Mouse (Mus musculus) hindlimb bud, embryonic 11.5 days (tissue): Measurements from ENCODE around the gene Ces1b.

Experiments
- DNase-seq: peaks from one replicate; pipeline ENCODE4 v3.0.0-alpha.2; 2012; ENCODE audit warnings: low read depth, low spot score; ENCODE audit errors: extremely low spot score

Ces1b gene

GRCm38 (mm10) chr8:93079887-93080286 lies at the start of gene Ces1b:
TSS of gene Ces1b (minus strand) at chr8:93080017.
- no peak for DNase-seq

- DNase-seq, result no peak
These were observed 46.7 kb upstream of the Ces1b start for GRCm38 (mm10) chr8:93126476-93126875.

GRCm38 (mm10) chr8:93122005-93122404 lies 42.2 kb upstream of the Ces1b start:
- no peak for DNase-seq

- DNase-seq, result no peak
These were observed 15.6 kb upstream of the Ces1b start for GRCm38 (mm10) chr8:93095376-93095775.

- no peak for DNase-seq
These were observed 11.5 kb upstream of the Ces1b start for GRCm38 (mm10) chr8:93091324-93091723.

GRCm38 (mm10) chr8:93088686-93089122 lies 8.9 kb upstream of the Ces1b start:
- DNase-seq, result no peak

- DNase-seq, result no peak
These were observed 8.4 kb upstream of the Ces1b start for GRCm38 (mm10) chr8:93088193-93088592.

GRCm38 (mm10) chr8:93075251-93075650 lies 4.6 kb downstream of the Ces1b start:
- DNase-seq, result no peak

GRCm38 (mm10) chr8:93063416-93064117 lies 16.2 kb downstream of the Ces1b start:
- DNase-seq, result no peak

- no peak for DNase-seq
These were observed 20.6 kb downstream of the Ces1b start for GRCm38 (mm10) chr8:93059185-93059584.

- no peak for DNase-seq
These were observed 24.6 kb downstream of the Ces1b start for GRCm38 (mm10) chr8:93055238-93055637.

GRCm38 (mm10) chr8:93048510-93049416 lies 31.1 kb downstream of the Ces1b start:
- no peak for DNase-seq

- DNase-seq, result no peak
These were observed 31.7 kb downstream of the Ces1b start, which contains the start of gene Ces1a for GRCm38 (mm10) chr8:93048092-93048491. TSS of gene Ces1a (minus strand) at chr8:93048192.

GRCm38 (mm10) chr8:93043083-93043482 lies 36.7 kb downstream of the Ces1b start:
- no peak for DNase-seq

GRCm38 (mm10) chr8:93040776-93041567 lies 38.8 kb downstream of the Ces1b start:
- DNase-seq, result no peak

- no peak for DNase-seq
These were observed 39.6 kb downstream of the Ces1b start for GRCm38 (mm10) chr8:93040256-93040655.

- no peak for DNase-seq
These were observed 41.0 kb downstream of the Ces1b start for GRCm38 (mm10) chr8:93038831-93039230.

GRCm38 (mm10) chr8:93030664-93031063 lies 49.2 kb downstream of the Ces1b start:
- no peak for DNase-seq

- DNase-seq, result no peak
These were observed 58.1 kb downstream of the Ces1b start for GRCm38 (mm10) chr8:93021738-93022137.

GRCm38 (mm10) chr8:93014300-93014699 lies 65.5 kb downstream of the Ces1b start:
- no peak for DNase-seq

- no peak for DNase-seq
These were observed 67.6 kb downstream of the Ces1b start for GRCm38 (mm10) chr8:93012226-93012625.
